Mouse (Mus musculus) adrenal gland, adult 8-10 months (tissue): ENCODE results near the gene Gm28308. TPM values are rescaled to one million over a fixed set of nuclear protein-coding genes. Genes with fewer than 3 reads are reported as not detected.

Experiments
- DNase-seq: peaks from one replicate; pipeline ENCODE4 v3.0.0; 2022
- microRNA-seq, 2 experiments: library from miRNA; unstranded; fragments of <30 nt; microRNA quantifications; one replicate each; pipeline ENCODE4 v1.2.0; 2022
- total RNA-seq, 4 experiments: library from RNA; stranded (reverse); gene quantifications; 2 replicates each; pipeline ENCODE4 v1.2.4; 2022

Gene Gm28308
- total RNA-seq, 4 experiments from 2014 or later, result 0.49 to 2.8 (median 1.4) TPM

GRCm38 (mm10) chr6:52152226-52153193, 60.6 kb downstream of the Gm28308 start:
- DNase-seq, result no peak

DNA sequence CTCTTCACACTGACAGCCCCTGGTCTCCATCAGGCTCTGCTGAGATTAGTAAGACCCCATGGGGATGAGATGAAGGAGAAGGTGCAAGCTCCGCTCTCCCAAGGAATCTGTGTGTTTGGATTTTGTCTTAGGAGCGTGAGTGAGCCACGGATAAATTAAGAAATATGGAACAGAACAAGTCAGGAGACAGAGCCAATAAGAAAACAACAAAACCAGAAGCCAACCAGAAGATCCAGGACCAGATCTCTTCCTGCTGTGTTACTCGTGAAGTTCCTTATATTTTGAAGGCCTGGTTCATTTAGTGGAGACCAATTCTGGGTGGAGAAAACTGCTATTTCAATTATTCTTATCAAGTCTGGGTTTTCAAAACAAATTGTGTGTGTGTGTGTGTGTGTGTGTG, 61.6 kb downstream of the Gm28308 start:
- no peak for DNase-seq

- no peak for DNase-seq
Measured at GRCm38 (mm10) chr6:52150401-52150966, 62.7 kb downstream of the Gm28308 start.

- DNase-seq, result no peak
Measured at GRCm38 (mm10) chr6:52139115-52139514, 74.0 kb downstream of the Gm28308 start.

GRCm38 (mm10) chr6:52138576-52138975, 74.6 kb downstream of the Gm28308 start:
- no peak for DNase-seq

DNA sequence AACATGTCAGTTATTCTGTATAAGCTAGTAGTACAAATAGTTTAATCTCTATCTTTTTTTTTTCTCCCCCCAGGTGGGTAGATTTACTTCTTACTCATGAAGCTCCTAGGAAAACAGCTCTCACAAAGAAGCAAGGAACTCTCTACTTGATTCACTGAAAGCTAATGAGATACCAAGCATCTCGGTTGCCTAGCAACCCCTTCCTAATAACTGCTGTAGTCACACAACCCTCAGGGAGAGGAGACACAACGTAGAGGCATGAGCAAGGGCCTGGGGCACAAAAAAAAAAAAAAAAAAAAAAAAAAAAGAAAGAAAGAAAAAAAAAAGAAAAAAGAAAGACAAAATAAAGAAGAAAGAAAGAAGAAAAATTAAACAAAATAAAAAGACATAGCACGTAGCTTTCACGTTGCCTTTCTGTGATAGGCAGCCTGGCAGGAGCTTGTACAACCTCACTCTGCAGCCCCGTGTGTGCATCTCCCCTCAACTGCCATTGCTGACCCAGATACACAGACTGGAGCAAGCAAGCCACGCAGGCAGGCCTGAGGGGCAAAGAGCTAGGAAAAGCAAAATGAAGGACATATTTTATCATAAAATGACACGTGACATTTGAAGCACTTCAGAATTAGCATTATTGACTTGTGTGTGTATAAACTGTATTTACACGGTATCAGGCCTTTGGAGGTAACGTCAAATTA, 75.2 kb downstream of the Gm28308 start:
- DNase-seq, result no peak

DNA sequence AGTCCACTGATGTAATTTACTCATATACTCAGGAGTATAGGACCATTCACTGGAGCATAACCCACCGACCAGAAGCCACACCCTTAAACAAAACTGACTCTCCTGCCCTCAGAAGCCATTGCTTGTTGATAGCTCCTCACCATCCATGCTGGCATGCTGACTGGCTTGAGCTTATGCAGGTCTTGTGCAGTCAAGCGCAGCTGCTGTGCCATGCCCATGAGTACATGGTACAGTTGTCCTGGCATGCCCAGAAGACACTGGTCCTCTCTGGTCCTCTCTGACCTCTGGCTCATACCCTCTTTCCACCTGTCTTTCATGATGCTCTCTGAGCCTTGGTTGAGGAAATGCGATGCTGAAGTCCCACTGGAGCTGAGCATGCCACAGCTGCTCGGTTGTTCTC, 89.5 kb downstream of the Gm28308 start:
- no peak for DNase-seq

DNA sequence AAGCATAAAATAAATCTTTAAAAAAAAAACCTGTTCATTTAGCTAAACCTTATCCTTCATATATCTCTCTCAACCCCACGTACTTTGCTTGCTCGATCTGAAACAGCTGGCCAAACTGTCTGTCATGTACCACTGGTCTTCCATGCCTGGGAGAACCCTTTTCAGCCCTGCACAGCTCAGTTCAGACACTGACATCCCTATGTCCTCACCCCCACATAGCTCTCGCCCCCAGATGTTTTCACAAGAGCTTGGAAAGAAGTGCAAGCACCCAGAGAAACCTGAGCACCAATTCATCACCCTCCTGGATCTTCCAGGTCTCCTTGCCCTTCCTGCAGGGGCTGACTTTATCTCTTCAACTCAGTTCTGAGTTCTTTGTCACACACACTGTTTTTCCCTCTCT, 92.0 kb downstream of the Gm28308 start:
- DNase-seq, result no peak

DNA sequence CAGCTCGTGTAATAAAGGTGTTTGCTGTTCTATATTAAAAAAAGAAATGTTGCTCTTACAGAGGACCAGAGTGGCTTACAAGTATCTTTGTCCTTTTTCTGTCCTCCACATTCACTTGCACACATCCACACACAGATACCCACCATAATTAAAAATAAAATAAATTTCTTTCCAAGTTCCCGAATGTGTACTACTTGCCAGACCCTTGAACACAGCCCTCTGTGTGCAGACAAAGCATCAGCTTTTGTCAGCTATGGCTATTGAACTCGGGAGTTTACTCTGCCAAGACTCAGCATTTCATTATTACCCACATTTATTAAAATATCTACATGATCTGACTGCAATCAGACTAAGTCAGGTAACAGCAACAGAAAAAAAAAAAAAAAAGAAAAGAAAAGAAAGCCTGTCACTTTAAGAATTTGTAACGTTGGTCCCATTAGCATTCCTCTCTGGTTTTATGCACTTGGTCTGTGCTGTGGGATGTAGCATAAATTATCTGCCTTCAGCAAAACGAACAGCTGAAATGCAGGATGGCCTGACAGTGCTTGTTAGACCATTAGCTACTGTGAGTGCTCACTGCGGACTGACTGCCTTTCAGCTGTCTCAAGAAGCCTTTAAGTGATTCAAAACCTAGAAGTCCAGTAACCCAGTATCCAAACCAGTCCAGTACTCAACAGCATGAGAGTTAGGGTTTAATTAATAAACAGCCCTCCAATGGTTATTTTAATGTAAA, 94.1 kb downstream of the Gm28308 start:
- no peak for DNase-seq

- DNase-seq, result no peak
Measured at GRCm38 (mm10) chr6:52115899-52116298, 97.2 kb downstream of the Gm28308 start.

Small RNA genes lying within 50 kb of the gene (microRNA-seq; reads per million reads assigned to microRNA genes)
- gene Mir196b, result 25.4 to 87.8 reads per million in 2 experiments

Other genes starting within 250 kb of the Gm28308 start
- gene Skap2, start 200.8 kb downstream of the Gm28308 start, total RNA-seq, result 10 to 100 TPM; 43.7 to 73.2 (median 54.2) TPM
- 1 to 10 TPM in 1 of 4 experiments, under 1 TPM in 3; 0.23 to 1.1 (median 0.83) TPM for gene Hoxa1, start 55.0 kb downstream of the Gm28308 start, total RNA-seq
- 1 to 10 TPM in 3 of 4 experiments, under 1 TPM in 1; 0.80 to 3.4 (median 2.6) TPM for gene Hoxa2, start 48.5 kb downstream of the Gm28308 start, total RNA-seq
- gene 5730596B20Rik, start 35.8 kb downstream of the Gm28308 start, total RNA-seq, result under 1 TPM; 0.17 to 0.77 (median 0.42) TPM
- 1 to 10 TPM; 1.9 to 3.3 (median 2.7) TPM for gene Hoxa4, start 21.6 kb downstream of the Gm28308 start, total RNA-seq
- 10 to 100 TPM; 10.8 to 15.6 (median 13.3) TPM for gene Hoxa5, start 8.8 kb downstream of the Gm28308 start, total RNA-seq
- gene Hoxa6, start 4.6 kb downstream of the Gm28308 start, total RNA-seq, result 1 to 10 TPM; 3.6 to 9.5 (median 5.2) TPM
- gene Hoxa3, start within 50 bp of the Gm28308 start, total RNA-seq, result 1 to 10 TPM; 2.9 to 9.8 (median 6.8) TPM
- gene Hoxa7, start 8.5 kb upstream of the Gm28308 start, total RNA-seq, result 10 to 100 TPM; 12.9 to 27.9 (median 19.1) TPM
- gene Hoxa9, start 17.8 kb upstream of the Gm28308 start, total RNA-seq, result under 1 TPM in 3 of 4 experiments, not detected in 1; 0.27 to 0.56 (median 0.55) TPM
- under 1 TPM in 2 of 4 experiments, not detected in 2; 0.15 to 0.16 TPM for gene Hoxa10, start 27.5 kb upstream of the Gm28308 start, total RNA-seq
- not detected for gene Hoxa11, start 32.5 kb upstream of the Gm28308 start, total RNA-seq
- not detected for gene Hoxa13, start 47.5 kb upstream of the Gm28308 start, total RNA-seq
- not detected for gene Evx1, start 100.2 kb upstream of the Gm28308 start, total RNA-seq